Mouse (Mus musculus): ENCODE measurements around the gene 4930539E08Rik. TPM values are rescaled to one million over a fixed set of nuclear protein-coding genes. Genes with fewer than 3 reads are reported as not detected.

The 4930539E08Rik gene
- total and polyA plus RNA-seq, 2 experiments from 2014 or later: 2.1 to 3.3 TPM

GRCm38 (mm10) chr17:28858205-28858604 is 56.9 kb downstream of the 4930539E08Rik start, which contains the start of gene Pnpla1:
Gene Pnpla1, plus strand, starts transcription at chr17:28858411.
- no peaks in the 10 kb centered on the region for H3K27me3 ChIP-seq (ENCODE audit: insufficient read depth, low read length)
- H3K36me3 ChIP-seq (ENCODE audit: insufficient read depth): no peaks in the 10 kb centered on the region
- H3K4me3 ChIP-seq (ENCODE audit: low read depth, low read length): no peak within 1 kb of the TSS
- no peak for TF ChIP-seq CTCF (IDR thresholded peaks at IDR 0.05; ENCODE audit: low read depth)
- H3K9me3 ChIP-seq (ENCODE audit: low read length): peaks cover 6% of the 10 kb centered on the region; the same call in 1 of the 2 replicates
- ATAC-seq: no peak
- no peak within 1 kb of the TSS for H3K9ac ChIP-seq
- no peak within 1 kb of the TSS for H3K4me2 ChIP-seq (ENCODE audit: low read depth)
- no peak within 1 kb of the TSS for H3K27ac ChIP-seq (ENCODE audit: low read depth, low read length)
- H3K4me1 ChIP-seq (ENCODE audit: insufficient read depth): no peaks in the 10 kb centered on the region
- WGBS: 31% methylated on average over 12 of the region's 12 CpGs
- DNase-seq: no peak

GRCm38 (mm10) chr17:28856030-28856429 is 59.1 kb downstream of the 4930539E08Rik start:
- Histone ChIP-seq H3K27me3 (ENCODE audit: insufficient read depth, low read length) (no peaks in the 10 kb centered on the region), H3K36me3 (ENCODE audit: insufficient read depth) (no peaks in the 10 kb centered on the region), H3K9me3 (ENCODE audit: low read length) (peaks cover 6% of the 10 kb centered on the region; the same call in 1 of the 2 replicates), H3K27ac (ENCODE audit: low read depth, low read length) (no peak overlapping the region), H3K4me1 (ENCODE audit: insufficient read depth) (no peaks in the 10 kb centered on the region), H3K9ac (no peak overlapping the region), H3K4me2 (ENCODE audit: low read depth) (no peak overlapping the region), H3K4me3 (ENCODE audit: low read depth, low read length) (no peak overlapping the region)
- ATAC-seq (no peak), DNase-seq (no peak)
- 47% methylated on average over 3 of the region's 3 CpGs for WGBS
- no peak for TF ChIP-seq CTCF (IDR thresholded peaks at IDR 0.05; ENCODE audit: low read depth)

- Histone ChIP-seq H3K36me3 (ENCODE audit: insufficient read depth) (no peaks in the 10 kb centered on the region), H3K27me3 (ENCODE audit: insufficient read depth, low read length) (no peaks in the 10 kb centered on the region), H3K9ac (no peak overlapping the region), H3K27ac (ENCODE audit: low read depth, low read length) (no peak overlapping the region), H3K4me3 (ENCODE audit: low read depth, low read length) (no peak overlapping the region), H3K4me2 (ENCODE audit: low read depth) (no peak overlapping the region), H3K4me1 (ENCODE audit: insufficient read depth) (no peaks in the 10 kb centered on the region), H3K9me3 (ENCODE audit: low read length) (peaks cover 6% of the 10 kb centered on the region; the same call in 1 of the 2 replicates)
- TF ChIP-seq CTCF (IDR thresholded peaks at IDR 0.05; ENCODE audit: low read depth): peak; percentile 28; the same call in 1 of the 2 replicates
- ATAC-seq: no peak
- WGBS: 83% methylated on average over 9 of the region's 9 CpGs
- no peak for DNase-seq
Measured at GRCm38 (mm10) chr17:28855166-28855885, 59.8 kb downstream of the 4930539E08Rik start.

- no peak for DNase-seq
- Histone ChIP-seq H3K36me3 (ENCODE audit: insufficient read depth) (no peaks in the 10 kb centered on the region), H3K9ac (no peak overlapping the region), H3K4me1 (ENCODE audit: insufficient read depth) (no peaks in the 10 kb centered on the region), H3K4me2 (ENCODE audit: low read depth) (no peak overlapping the region), H3K27ac (ENCODE audit: low read depth, low read length) (no peak overlapping the region), H3K4me3 (ENCODE audit: low read depth, low read length) (no peak overlapping the region), H3K27me3 (ENCODE audit: insufficient read depth, low read length) (no peaks in the 10 kb centered on the region), H3K9me3 (ENCODE audit: low read length) (peaks cover 6% of the 10 kb centered on the region; the same call in 1 of the 2 replicates)
- WGBS: 79% methylated on average over 7 of the region's 7 CpGs
- ATAC-seq: no peak
- no peak for TF ChIP-seq CTCF (IDR thresholded peaks at IDR 0.05; ENCODE audit: low read depth)
Measured at GRCm38 (mm10) chr17:28854377-28854776, 60.7 kb downstream of the 4930539E08Rik start.

GRCm38 (mm10) chr17:28850511-28850910 is 64.6 kb downstream of the 4930539E08Rik start:
- ATAC-seq (no peak), DNase-seq (no peak)
- Histone ChIP-seq H3K4me1 (ENCODE audit: insufficient read depth) (no peaks in the 10 kb centered on the region), H3K27me3 (ENCODE audit: insufficient read depth, low read length) (no peaks in the 10 kb centered on the region), H3K27ac (ENCODE audit: low read depth, low read length) (no peak overlapping the region), H3K4me3 (ENCODE audit: low read depth, low read length) (no peak overlapping the region), H3K4me2 (ENCODE audit: low read depth) (no peak overlapping the region), H3K36me3 (ENCODE audit: insufficient read depth) (no peaks in the 10 kb centered on the region), H3K9me3 (ENCODE audit: low read length) (no peaks in the 10 kb centered on the region), H3K9ac (no peak overlapping the region)
- TF ChIP-seq CTCF (IDR thresholded peaks at IDR 0.05; ENCODE audit: low read depth): no peak
- WGBS: 94% methylated on average over 5 of the region's 5 CpGs

- Histone ChIP-seq H3K4me1 (ENCODE audit: insufficient read depth) (no peaks in the 10 kb centered on the region), H3K36me3 (ENCODE audit: insufficient read depth) (no peaks in the 10 kb centered on the region), H3K4me2 (ENCODE audit: low read depth) (no peak overlapping the region), H3K27ac (ENCODE audit: low read depth, low read length) (no peak overlapping the region), H3K4me3 (ENCODE audit: low read depth, low read length) (no peak overlapping the region), H3K27me3 (ENCODE audit: insufficient read depth, low read length) (no peaks in the 10 kb centered on the region), H3K9me3 (ENCODE audit: low read length) (no peaks in the 10 kb centered on the region), H3K9ac (no peak overlapping the region)
- ATAC-seq (no peak), DNase-seq (no peak)
- TF ChIP-seq CTCF (IDR thresholded peaks at IDR 0.05; ENCODE audit: low read depth): no peak
- 73% methylated on average over 11 of the region's 11 CpGs for WGBS
Measured at GRCm38 (mm10) chr17:28846974-28847617, 68.0 kb downstream of the 4930539E08Rik start.

Other genes with a start within 250 kb of the 4930539E08Rik start
- gene Slc26a8, start 225.1 kb downstream of the 4930539E08Rik start, total RNA-seq (2014; rRNA removed): 2.0 and 3.3 TPM in 2 replicates
- 1.3 and 1.8 TPM in 2 replicates for gene Slc26a8, start 225.1 kb downstream of the 4930539E08Rik start, polyA plus RNA-seq (2015; fragmentation: Nextera tagmentation; extraction: Ambion mirVana)
- gene Mapk14, start 224.0 kb downstream of the 4930539E08Rik start, total RNA-seq (2014; rRNA removed): 28.7 and 33.5 TPM in 2 replicates
- gene Mapk14, start 224.0 kb downstream of the 4930539E08Rik start, polyA plus RNA-seq (2015; fragmentation: Nextera tagmentation; extraction: Ambion mirVana): 16.6 and 20.4 TPM in 2 replicates
- gene AC170998.1, start 189.2 kb downstream of the 4930539E08Rik start, total RNA-seq (2014; rRNA removed): 1.2 and 5.6 TPM in 2 replicates
- 1.7 TPM in 1 of 2 replicates, not detected in the other for gene AC170998.1, start 189.2 kb downstream of the 4930539E08Rik start, polyA plus RNA-seq (2015; fragmentation: Nextera tagmentation; extraction: Ambion mirVana)
- 0.14 and 0.38 TPM in 2 replicates for gene Mapk13, start 146.0 kb downstream of the 4930539E08Rik start, total RNA-seq (2014; rRNA removed)
- gene Mapk13, start 146.0 kb downstream of the 4930539E08Rik start, polyA plus RNA-seq (2015; fragmentation: Nextera tagmentation; extraction: Ambion mirVana): 0.53 and 1.0 TPM in 2 replicates
- 8.9 and 13.0 TPM in 2 replicates for gene Brpf3, start 114.2 kb downstream of the 4930539E08Rik start, total RNA-seq (2014; rRNA removed)
- 2.2 and 4.1 TPM in 2 replicates for gene Brpf3, start 114.2 kb downstream of the 4930539E08Rik start, polyA plus RNA-seq (2015; fragmentation: Nextera tagmentation; extraction: Ambion mirVana)
- gene Pnpla1, start 56.9 kb downstream of the 4930539E08Rik start, total RNA-seq (2014; rRNA removed): not detected in 2 replicates
- 0.04 TPM in 1 of 2 replicates, not detected in the other for gene Pnpla1, start 56.9 kb downstream of the 4930539E08Rik start, polyA plus RNA-seq (2015; fragmentation: Nextera tagmentation; extraction: Ambion mirVana)
- not detected in 2 replicates for gene Pxt1, start 28.5 kb upstream of the 4930539E08Rik start, total RNA-seq (2014; rRNA removed)
- not detected in 2 replicates for gene Pxt1, start 28.5 kb upstream of the 4930539E08Rik start, polyA plus RNA-seq (2015; fragmentation: Nextera tagmentation; extraction: Ambion mirVana)
- 69.2 and 77.3 TPM in 2 replicates for gene Kctd20, start 36.6 kb upstream of the 4930539E08Rik start, total RNA-seq (2014; rRNA removed)
- gene Kctd20, start 36.6 kb upstream of the 4930539E08Rik start, polyA plus RNA-seq (2015; fragmentation: Nextera tagmentation; extraction: Ambion mirVana): 63.4 and 72.9 TPM in 2 replicates
- gene Stk38, start 92.7 kb upstream of the 4930539E08Rik start, total RNA-seq (2014; rRNA removed): 49.0 and 58.8 TPM in 2 replicates
- gene Stk38, start 92.7 kb upstream of the 4930539E08Rik start, polyA plus RNA-seq (2015; fragmentation: Nextera tagmentation; extraction: Ambion mirVana): 32.8 and 43.7 TPM in 2 replicates
- gene Srsf3, start 117.3 kb upstream of the 4930539E08Rik start, total RNA-seq (2014; rRNA removed): 263 and 287 TPM in 2 replicates
- gene Srsf3, start 117.3 kb upstream of the 4930539E08Rik start, polyA plus RNA-seq (2015; fragmentation: Nextera tagmentation; extraction: Ambion mirVana): 367 and 416 TPM in 2 replicates
- 15.3 and 20.0 TPM in 2 replicates for gene Cdkn1a, start 175.7 kb upstream of the 4930539E08Rik start, total RNA-seq (2014; rRNA removed)
- gene Cdkn1a, start 175.7 kb upstream of the 4930539E08Rik start, polyA plus RNA-seq (2015; fragmentation: Nextera tagmentation; extraction: Ambion mirVana): 94.3 and 121 TPM in 2 replicates
- gene Rab44, start 198.8 kb upstream of the 4930539E08Rik start, total RNA-seq (2014; rRNA removed): not detected in 2 replicates
- gene Rab44, start 198.8 kb upstream of the 4930539E08Rik start, polyA plus RNA-seq (2015; fragmentation: Nextera tagmentation; extraction: Ambion mirVana): 0.13 TPM in 1 of 2 replicates, not detected in the other